ENCODE assay signal across 33 mouse cellular contexts in the genomic region with DNA sequence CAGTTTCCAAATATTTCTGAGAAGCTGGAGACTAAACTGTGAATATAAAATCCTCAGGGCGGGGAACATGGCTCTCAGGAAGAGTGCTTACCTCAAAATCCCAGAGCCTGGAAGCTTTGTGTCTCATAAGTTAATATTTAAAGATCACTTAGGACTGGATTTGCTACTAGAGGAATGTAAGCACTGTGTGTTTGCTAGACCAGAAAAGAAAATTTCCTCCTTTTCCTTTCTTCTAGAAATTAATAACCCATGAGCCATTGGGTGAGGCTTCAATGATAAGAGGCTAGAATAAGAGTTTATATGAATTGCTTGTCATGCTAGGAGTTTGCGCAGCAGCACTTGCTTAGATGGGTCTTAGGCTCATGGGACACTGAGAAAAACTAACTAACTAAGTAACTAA. TPM values are rescaled to one million over a fixed set of nuclear protein-coding genes. Genes with fewer than 3 reads are reported as not detected.
DNase-seq lines count a peak whose midpoint lies in the region; ATAC-seq and TF ChIP-seq lines count a peak whose summit lies in the region.
"Had no signal": no experiment of that assay in that cellular context is flagged by ENCODE, and none has a peak within 500 bp of the region (broad histone marks: within the 10 kb centered on the region; RNA-seq: fewer than 3 reads in every experiment).

No protein-coding gene starts in this region.

- peak; percentile 9 for DNase-seq in intestine, embryonic 14.5 days (ENCODE audit: low spot score)
- no peak for DNase-seq in lung, postnatal 25 days (ENCODE audit: low spot score)
- no peak for DNase-seq in Patski (ENCODE audit: low read depth, low spot score)
- no peak for DNase-seq in urinary bladder, postnatal 25 days (ENCODE audit: low spot score)
- DNase-seq: adrenal gland, adult 8-10 months; cerebellum, adult 2 months; cerebellum, postnatal 14 days; forebrain, postnatal 0 days; heart, adult 2 months; heart, postnatal 4 days; liver, embryonic 13.5 days; lung, postnatal 14 days; midbrain, embryonic 14.5 days; retina, postnatal 1 day; right cerebral cortex, postnatal 25 days had no signal

- no peak for TF ChIP-seq CTCF in intestine, postnatal 0 days (IDR thresholded peaks at IDR 0.05; ENCODE audit: low read depth)
- no peak for TF ChIP-seq CTCF in Patski (IDR thresholded peaks at IDR 0.05)

- 69% methylated on average over 2 of the region's 2 CpGs for WGBS in intestine, embryonic 14.5 days
- WGBS in intestine, postnatal 0 days = 40% methylated on average over 2 of the region's 2 CpGs
- 53% methylated on average over 2 of the region's 2 CpGs for WGBS in lung, embryonic 15.5 days
- WGBS in stomach, embryonic 16.5 days = 74% methylated on average over 2 of the region's 2 CpGs

- H3K4me1 ChIP-seq in intestine, embryonic 14.5 days (replicated peaks; ENCODE audit: control insufficient read depth, insufficient read depth, low read length) = no peaks in the 10 kb centered on the region
- no peaks in the 10 kb centered on the region for H3K4me1 ChIP-seq in intestine, postnatal 0 days (replicated peaks; ENCODE audit: control insufficient read depth, insufficient read depth, low read length)
- 0 out of 2 replicates have a peak, but pooled peaks cover 2% of the 10 kb centered on the region for H3K4me1 ChIP-seq in lung, embryonic 15.5 days
- H3K4me1 ChIP-seq in stomach, embryonic 16.5 days (ENCODE audit: control insufficient read depth, insufficient read depth, low read length) = no peaks in the 10 kb centered on the region
- H3K4me1 ChIP-seq: heart, embryonic 12.5 days; hindbrain, embryonic 13.5 days; limb, embryonic 10.5 days; limb, embryonic 15.5 days; liver, embryonic 13.5 days; megakaryocyte, embryonic 14.5 days; neural tube, embryonic 15.5 days had no signal

- H3K4me3 ChIP-seq in intestine, embryonic 14.5 days (ENCODE audit: low read depth, low read length) = no peak overlapping the region
- H3K4me3 ChIP-seq in intestine, postnatal 0 days (ENCODE audit: low read depth, low read length) = no peak overlapping the region
- H3K4me3 ChIP-seq in lung, embryonic 15.5 days = no peak overlapping the region
- no peak overlapping the region for H3K4me3 ChIP-seq in stomach, embryonic 16.5 days (replicated peaks; ENCODE audit: low read length)
- H3K4me3 ChIP-seq: erythroblast, embryonic 14.5 days; heart, adult 2 months; heart, embryonic 12.5 days; hindbrain, embryonic 13.5 days; limb, embryonic 10.5 days; limb, embryonic 15.5 days; liver, embryonic 13.5 days; megakaryocyte, embryonic 14.5 days; neural tube, embryonic 15.5 days had no signal

- H3K9me3 ChIP-seq in intestine, embryonic 14.5 days (ENCODE audit: control insufficient read depth, low read length) = no peaks in the 10 kb centered on the region
- no peaks in the 10 kb centered on the region for H3K9me3 ChIP-seq in intestine, postnatal 0 days (ENCODE audit: control insufficient read depth)
- no peaks in the 10 kb centered on the region for H3K9me3 ChIP-seq in lung, embryonic 15.5 days
- no peaks in the 10 kb centered on the region for H3K9me3 ChIP-seq in stomach, embryonic 16.5 days (replicated peaks; ENCODE audit: control insufficient read depth, low read length)
- H3K9me3 ChIP-seq: heart, embryonic 12.5 days; hindbrain, embryonic 13.5 days; limb, embryonic 10.5 days; limb, embryonic 15.5 days; liver, embryonic 13.5 days; megakaryocyte, embryonic 14.5 days; neural tube, embryonic 15.5 days had no signal

- H3K4me2 ChIP-seq in intestine, embryonic 14.5 days (ENCODE audit: low read length) = no peak overlapping the region
- no peak overlapping the region for H3K4me2 ChIP-seq in intestine, postnatal 0 days (replicated peaks; ENCODE audit: low read depth)
- no peak overlapping the region for H3K4me2 ChIP-seq in lung, embryonic 15.5 days
- no peak overlapping the region for H3K4me2 ChIP-seq in stomach, embryonic 16.5 days (ENCODE audit: low read depth, low read length)
- H3K4me2 ChIP-seq: heart, embryonic 12.5 days; hindbrain, embryonic 13.5 days; limb, embryonic 15.5 days; liver, embryonic 13.5 days; neural tube, embryonic 15.5 days had no signal

- H3K27ac ChIP-seq in intestine, embryonic 14.5 days (ENCODE audit: low read depth) = no peak overlapping the region
- H3K27ac ChIP-seq in intestine, postnatal 0 days (ENCODE audit: low read depth, low read length) = no peak overlapping the region
- peak overlapping the region; percentile 61 for H3K27ac ChIP-seq in lung, embryonic 15.5 days
- no peak overlapping the region for H3K27ac ChIP-seq in stomach, embryonic 16.5 days (ENCODE audit: low read length)
- H3K27ac ChIP-seq: heart, adult 2 months; hindbrain, embryonic 13.5 days; limb, embryonic 10.5 days; limb, embryonic 15.5 days; liver, embryonic 13.5 days; neural tube, embryonic 15.5 days had no signal

- ATAC-seq in intestine, embryonic 14.5 days (replicated peaks; ENCODE audit: low FRiP score, low TSS enrichment, low read depth) = no peak; the same call in 1 of the 2 replicates
- ATAC-seq in intestine, postnatal 0 days = no peak
- peak; percentile 39; the same call in 1 of the 2 replicates for ATAC-seq in lung, embryonic 15.5 days (ENCODE audit: borderline replicate concordance, extremely low read depth, low FRiP score, low TSS enrichment)
- peak; percentile 65 for ATAC-seq in Patski
- ATAC-seq in stomach, embryonic 16.5 days (ENCODE audit: insufficient read depth, low FRiP score) = peak; percentile 58; the same call in 1 of the 2 replicates
- ATAC-seq: forebrain, postnatal 0 days had no signal

- no peaks in the 10 kb centered on the region for H3K27me3 ChIP-seq in intestine, embryonic 14.5 days (replicated peaks; ENCODE audit: control insufficient read depth, insufficient read depth, low read length)
- H3K27me3 ChIP-seq in intestine, postnatal 0 days (replicated peaks; ENCODE audit: control insufficient read depth, insufficient read depth, low read length) = no peaks in the 10 kb centered on the region
- no peaks in the 10 kb centered on the region for H3K27me3 ChIP-seq in lung, embryonic 15.5 days
- H3K27me3 ChIP-seq in Patski = no peaks in the 10 kb centered on the region
- H3K27me3 ChIP-seq in stomach, embryonic 16.5 days (ENCODE audit: control insufficient read depth, insufficient read depth, low read length) = no peaks in the 10 kb centered on the region
- H3K27me3 ChIP-seq: CH12.LX; heart, embryonic 12.5 days; hindbrain, embryonic 13.5 days; limb, embryonic 15.5 days; liver, embryonic 13.5 days; megakaryocyte, embryonic 14.5 days; neural tube, embryonic 15.5 days had no signal

- H3K9ac ChIP-seq in intestine, embryonic 14.5 days (ENCODE audit: low read length) = no peak overlapping the region
- H3K9ac ChIP-seq in intestine, postnatal 0 days (ENCODE audit: low read depth, low read length) = no peak overlapping the region
- no peak overlapping the region for H3K9ac ChIP-seq in lung, embryonic 15.5 days
- H3K9ac ChIP-seq in stomach, embryonic 16.5 days (ENCODE audit: low read length) = no peak overlapping the region
- H3K9ac ChIP-seq: forebrain, postnatal 0 days; heart, embryonic 12.5 days; hindbrain, embryonic 13.5 days; limb, embryonic 15.5 days; liver, embryonic 13.5 days; neural tube, embryonic 15.5 days had no signal

- CTCF ChIA-PET in Patski (lab: Charles Lee) = interaction anchor here (0.9 to 1.4 kb wide), 2 partner anchors 12 to 34 kb away, joined by 3 to 5 read pairs; no protein-coding TSS in a partner anchor

- POLR2A ChIA-PET in Patski (lab: Charles Lee) = no interaction called here

- in situ Hi-C loops in Patski (cut with MboI; ENCODE audit: low pct_unique_long_range_greater_than_20kb) = loop anchor here (5.0 kb wide), 1 partner anchor 68 kb away; no protein-coding TSS in a partner anchor

- H3K36me3 ChIP-seq in intestine, embryonic 14.5 days (ENCODE audit: control insufficient read depth, insufficient read depth, low read length) = no peaks in the 10 kb centered on the region
- H3K36me3 ChIP-seq in intestine, postnatal 0 days (ENCODE audit: control insufficient read depth, insufficient read depth) = no peaks in the 10 kb centered on the region
- no peaks in the 10 kb centered on the region for H3K36me3 ChIP-seq in lung, embryonic 15.5 days
- H3K36me3 ChIP-seq in stomach, embryonic 16.5 days (ENCODE audit: control insufficient read depth, insufficient read depth, low read length) = no peaks in the 10 kb centered on the region
- H3K36me3 ChIP-seq: heart, embryonic 12.5 days; hindbrain, embryonic 13.5 days; limb, embryonic 10.5 days; limb, embryonic 15.5 days; liver, embryonic 13.5 days; neural tube, embryonic 15.5 days had no signal

RNA-seq across cellular contexts. Expression of gene Krtap28-13, which starts 24.1 kb away (rescaled TPM):
- polyA plus RNA-seq in intestine, embryonic 14.5 days (2014; fragmentation: Nextera tagmentation; extraction: Ambion mirVana) = not detected in 2 replicates
- polyA plus RNA-seq in intestine, postnatal 0 days (2015; fragmentation: Nextera tagmentation; extraction: Ambion mirVana) = 0.12 TPM in 1 of 2 replicates, not detected in the other
- not detected in 2 replicates for polyA plus RNA-seq in lung, embryonic 15.5 days (2015; fragmentation: Nextera tagmentation; extraction: Ambion mirVana)
- not detected for polyA plus RNA-seq in Patski (2021)
- polyA plus RNA-seq in stomach, embryonic 16.5 days (2015; fragmentation: Nextera tagmentation; extraction: Ambion mirVana) = not detected in 2 replicates
- polyA plus RNA-seq: C2C12; cerebellum, adult 2 months; cortical plate, adult 2 months; erythroblast, embryonic 14.5 days; forebrain, embryonic 11.5 days; forebrain, postnatal 0 days; heart, adult 2 months; heart, embryonic 12.5 days; heart, postnatal 0 days; hindbrain, embryonic 13.5 days; kidney, embryonic 16.5 days; large intestine, adult 2 months; limb, embryonic 10.5 days; limb, embryonic 15.5 days; liver, embryonic 13.5 days; midbrain, embryonic 14.5 days; neural tube, embryonic 15.5 days had no signal

RNA-seq across cellular contexts. Expression of gene A030005K14Rik, which starts 25.6 kb away (rescaled TPM):
- polyA plus RNA-seq in intestine, embryonic 14.5 days (2014; fragmentation: Nextera tagmentation; extraction: Ambion mirVana) = not detected in 2 replicates
- not detected in 2 replicates for polyA plus RNA-seq in intestine, postnatal 0 days (2015; fragmentation: Nextera tagmentation; extraction: Ambion mirVana)
- not detected in 2 replicates for polyA plus RNA-seq in lung, embryonic 15.5 days (2015; fragmentation: Nextera tagmentation; extraction: Ambion mirVana)
- polyA plus RNA-seq in Patski (2021) = not detected
- not detected in 2 replicates for polyA plus RNA-seq in stomach, embryonic 16.5 days (2015; fragmentation: Nextera tagmentation; extraction: Ambion mirVana)
- polyA plus RNA-seq: C2C12; cerebellum, adult 2 months; cortical plate, adult 2 months; embryonic facial prominence, embryonic 14.5 days; erythroblast, embryonic 14.5 days; forebrain, embryonic 11.5 days; forebrain, postnatal 0 days; heart, adult 2 months; heart, embryonic 12.5 days; heart, postnatal 0 days; hindbrain, embryonic 13.5 days; kidney, embryonic 16.5 days; large intestine, adult 2 months; limb, embryonic 10.5 days; limb, embryonic 15.5 days; liver, embryonic 13.5 days; midbrain, embryonic 14.5 days; neural tube, embryonic 15.5 days had no signal

RNA-seq across cellular contexts. Expression of gene Ccl20, which starts 31.8 kb away (rescaled TPM):
- polyA plus RNA-seq in intestine, embryonic 14.5 days (2014; fragmentation: Nextera tagmentation; extraction: Ambion mirVana) = 3.4 and 3.7 TPM in 2 replicates
- polyA plus RNA-seq in intestine, postnatal 0 days (2015; fragmentation: Nextera tagmentation; extraction: Ambion mirVana) = 13.2 and 28.1 TPM in 2 replicates
- polyA plus RNA-seq in lung, embryonic 15.5 days (2015; fragmentation: Nextera tagmentation; extraction: Ambion mirVana) = not detected in 2 replicates
- 2.6 TPM for polyA plus RNA-seq in Patski (2021)
- polyA plus RNA-seq in stomach, embryonic 16.5 days (2015; fragmentation: Nextera tagmentation; extraction: Ambion mirVana) = 7.6 and 7.9 TPM in 2 replicates
- polyA plus RNA-seq: C2C12; cerebellum, adult 2 months; cortical plate, adult 2 months; erythroblast, embryonic 14.5 days; forebrain, embryonic 11.5 days; heart, postnatal 0 days; hindbrain, embryonic 13.5 days; limb, embryonic 10.5 days; limb, embryonic 15.5 days; midbrain, embryonic 14.5 days; neural tube, embryonic 15.5 days had no signal

RNA-seq across cellular contexts. Expression of gene Gm47969, which starts 40.1 kb away (rescaled TPM):
- polyA plus RNA-seq in intestine, embryonic 14.5 days (2014; fragmentation: Nextera tagmentation; extraction: Ambion mirVana) = not detected in 2 replicates
- polyA plus RNA-seq in intestine, postnatal 0 days (2015; fragmentation: Nextera tagmentation; extraction: Ambion mirVana) = not detected in 2 replicates
- not detected in 2 replicates for polyA plus RNA-seq in lung, embryonic 15.5 days (2015; fragmentation: Nextera tagmentation; extraction: Ambion mirVana)
- not detected for polyA plus RNA-seq in Patski (2021)
- not detected in 2 replicates for polyA plus RNA-seq in stomach, embryonic 16.5 days (2015; fragmentation: Nextera tagmentation; extraction: Ambion mirVana)
- polyA plus RNA-seq: C2C12; cerebellum, adult 2 months; cortical plate, adult 2 months; embryonic facial prominence, embryonic 14.5 days; erythroblast, embryonic 14.5 days; forebrain, embryonic 11.5 days; forebrain, postnatal 0 days; heart, adult 2 months; heart, embryonic 12.5 days; heart, postnatal 0 days; hindbrain, embryonic 13.5 days; kidney, embryonic 16.5 days; large intestine, adult 2 months; limb, embryonic 10.5 days; limb, embryonic 15.5 days; liver, embryonic 13.5 days; midbrain, embryonic 14.5 days; neural tube, embryonic 15.5 days had no signal

RNA-seq across cellular contexts. Expression of gene Krtap28-10, which starts 42.5 kb away (rescaled TPM):
- polyA plus RNA-seq in intestine, embryonic 14.5 days (2014; fragmentation: Nextera tagmentation; extraction: Ambion mirVana) = not detected in 2 replicates
- polyA plus RNA-seq in intestine, postnatal 0 days (2015; fragmentation: Nextera tagmentation; extraction: Ambion mirVana) = not detected in 2 replicates
- polyA plus RNA-seq in lung, embryonic 15.5 days (2015; fragmentation: Nextera tagmentation; extraction: Ambion mirVana) = not detected in 2 replicates
- not detected for polyA plus RNA-seq in Patski (2021)
- polyA plus RNA-seq in stomach, embryonic 16.5 days (2015; fragmentation: Nextera tagmentation; extraction: Ambion mirVana) = not detected in 2 replicates
- polyA plus RNA-seq: C2C12; cerebellum, adult 2 months; cortical plate, adult 2 months; erythroblast, embryonic 14.5 days; forebrain, embryonic 11.5 days; forebrain, postnatal 0 days; heart, adult 2 months; heart, embryonic 12.5 days; heart, postnatal 0 days; hindbrain, embryonic 13.5 days; kidney, embryonic 16.5 days; large intestine, adult 2 months; limb, embryonic 10.5 days; limb, embryonic 15.5 days; liver, embryonic 13.5 days; midbrain, embryonic 14.5 days; neural tube, embryonic 15.5 days had no signal

Comparison
In these comparisons a context has a peak if more than half of its experiments do, and no peak if none do; other contexts are left out.
1. ATAC-seq: peak in lung, embryonic 15.5 days (single experiment), Patski (single experiment) and stomach, embryonic 16.5 days (single experiment); none in intestine, embryonic 14.5 days (single experiment) and intestine, postnatal 0 days (single experiment).